31 mouse cellular contexts compared by ENCODE assay signal in genomic region chr12:101971311-101971710, GRCm38 (mm10). TPM values are rescaled to one million over a fixed set of nuclear protein-coding genes. Genes with fewer than 3 reads are reported as not detected.
DNase-seq lines count a peak whose midpoint lies in the region; ATAC-seq lines count a peak whose summit lies in the region.
"Had no signal": no experiment of that assay in that cellular context is flagged by ENCODE, and none has a peak within 500 bp of the region (broad histone marks: within the 10 kb centered on the region; RNA-seq: fewer than 3 reads in every experiment).

No protein-coding gene starts in this region.

- DNase-seq in CD4-positive, CD25-positive, alpha-beta regulatory T cell, adult 2 months (ENCODE audit: low read depth, low spot score) = peak; percentile 33
- peak; percentile 58 for DNase-seq in naive thymus-derived CD4-positive, alpha-beta T cell, adult 2 months (ENCODE audit: low read depth)
- DNase-seq in liver = no peak
- DNase-seq in spleen, postnatal 36 days (ENCODE audit: low spot score in 2 of 2) = no peak
- DNase-seq in embryo, embryonic 10 days (ENCODE audit: low spot score) = no peak
- DNase-seq: adrenal gland, postnatal 10 days; adrenal gland, postnatal 36 days; B cell, adult 2 months; cerebellum, adult 11 months; cerebellum, adult 2 months; cerebellum, adult 9-11 months; cerebellum, postnatal 25 days; embryo, embryonic 11 days; gastrocnemius, postnatal 25 days; heart, adult 18-20 months; heart, postnatal 14 days; heart, postnatal 4 days had no signal

- no peaks in the 10 kb centered on the region for H3K27me3 ChIP-seq in megakaryocyte, embryonic 14.5 days (replicated peaks)
- H3K27me3 ChIP-seq: CH12.LX; embryonic facial prominence, embryonic 13.5 days; forebrain, embryonic 12.5 days; forebrain, embryonic 15.5 days; heart, embryonic 13.5 days; intestine, embryonic 15.5 days; Patski had no signal

- no peak for ATAC-seq in megakaryocyte, adult 5-6 weeks (ENCODE audit: poor library complexity, severe bottlenecking)
- peak; percentile 30 for ATAC-seq in activated CD4-positive, CD25-positive, alpha-beta regulatory T cell, adult 4 months
- ATAC-seq: forebrain, embryonic 15.5 days; hindbrain, postnatal 0 days; intestine, embryonic 15.5 days; Patski had no signal

- peaks cover 68% of the 10 kb centered on the region for H3K36me3 ChIP-seq in megakaryocyte, embryonic 14.5 days (replicated peaks; ENCODE audit: low read length)
- H3K36me3 ChIP-seq: intestine, embryonic 15.5 days had no signal

- H3K9me3 ChIP-seq in megakaryocyte, embryonic 14.5 days = no peaks in the 10 kb centered on the region
- H3K9me3 ChIP-seq: embryonic facial prominence, embryonic 10.5 days; embryonic facial prominence, embryonic 13.5 days; forebrain, embryonic 12.5 days; forebrain, embryonic 15.5 days; G1E; heart, embryonic 13.5 days; intestine, embryonic 15.5 days had no signal

- H3K4me1 ChIP-seq in megakaryocyte, embryonic 14.5 days = peaks cover 45% of the 10 kb centered on the region
- H3K4me1 ChIP-seq: intestine, embryonic 15.5 days had no signal

- H3K4me3 ChIP-seq in megakaryocyte, embryonic 14.5 days (replicated peaks) = peak overlapping the region; percentile 21
- H3K4me3 ChIP-seq: embryonic facial prominence, embryonic 10.5 days; embryonic facial prominence, embryonic 13.5 days; erythroblast, embryonic 14.5 days; forebrain, embryonic 12.5 days; forebrain, embryonic 15.5 days; heart, embryonic 13.5 days; intestine, embryonic 15.5 days had no signal

RNA-seq across cellular contexts. Expression of gene Cpsf2, which starts 4.5 kb away (rescaled TPM):
- 2.3 and 4.4 TPM in 2 replicates for polyA plus RNA-seq in megakaryocyte, embryonic 14.5 days (2012; ENCODE audit: insufficient read depth, low replicate concordance)
- total RNA-seq in megakaryocyte, adult 5-6 weeks (2015) = 28.0 and 29.3 TPM in 2 replicates
- 43.3 and 45.3 TPM in 2 replicates for total RNA-seq in megakaryocyte, adult 5-6 weeks (2017)
- polyA plus RNA-seq in activated CD4-positive, CD25-positive, alpha-beta regulatory T cell, adult 4 months (2017; shearing (Covaris generic)) = 10 to 100 TPM; 17.0 to 21.1 TPM

RNA-seq across cellular contexts. Expression of gene Atxn3, which starts 13.3 kb away (rescaled TPM):
- 0.38 TPM in 1 of 2 replicates, not detected in the other for polyA plus RNA-seq in megakaryocyte, embryonic 14.5 days (2012; ENCODE audit: insufficient read depth, low replicate concordance)
- total RNA-seq in megakaryocyte, adult 5-6 weeks (2015) = 24.4 and 26.8 TPM in 2 replicates
- total RNA-seq in megakaryocyte, adult 5-6 weeks (2017) = 51.3 and 53.4 TPM in 2 replicates
- polyA plus RNA-seq in activated CD4-positive, CD25-positive, alpha-beta regulatory T cell, adult 4 months (2017; shearing (Covaris generic)) = 10 to 100 TPM; 22.3 to 23.4 TPM

RNA-seq across cellular contexts. Expression of gene Trip11, which starts 58.2 kb away (rescaled TPM):
- 0.22 TPM in 1 of 2 replicates, not detected in the other for polyA plus RNA-seq in megakaryocyte, embryonic 14.5 days (2012; ENCODE audit: insufficient read depth, low replicate concordance)
- total RNA-seq in megakaryocyte, adult 5-6 weeks (2015) = 27.7 and 29.6 TPM in 2 replicates
- total RNA-seq in megakaryocyte, adult 5-6 weeks (2017) = 33.8 and 39.6 TPM in 2 replicates
- 10 to 100 TPM; 59.6 to 60.3 TPM for polyA plus RNA-seq in activated CD4-positive, CD25-positive, alpha-beta regulatory T cell, adult 4 months (2017; shearing (Covaris generic))

Comparison
In these comparisons a context has a peak if more than half of its experiments do, and no peak if none do; other contexts are left out.
1. DNase-seq: peak in CD4-positive, CD25-positive, alpha-beta regulatory T cell, adult 2 months (single experiment) and naive thymus-derived CD4-positive, alpha-beta T cell, adult 2 months (single experiment); none in liver (single experiment), spleen, postnatal 36 days (0 of 2) and embryo, embryonic 10 days (single experiment).
2. RNA of gene Atxn3, which starts 13.3 kb away (polyA plus RNA-seq): 22.3 to 23.4 TPM in activated CD4-positive, CD25-positive, alpha-beta regulatory T cell, adult 4 months; 0.38 TPM in megakaryocyte, embryonic 14.5 days; every median in the first group is over 10 times any median in the second.
3. RNA of gene Trip11, which starts 58.2 kb away (polyA plus RNA-seq): 59.6 to 60.3 TPM in activated CD4-positive, CD25-positive, alpha-beta regulatory T cell, adult 4 months; 0.22 TPM in megakaryocyte, embryonic 14.5 days; every median in the first group is over 10 times any median in the second.